Mouse (Mus musculus): ENCODE results near the gene Hbq1a.

- TF ChIP-seq CTCF (conservative IDR thresholded peaks at IDR 0.05 in 1 of 2, IDR thresholded peaks at IDR 0.05 in 1 of 2; ENCODE audit: low read depth in 2 of 2, low read length in 2 of 2): no peak
- TF ChIP-seq TCF12 (IDR thresholded peaks at IDR 0.05; ENCODE audit: low read depth, low read length): no peak
- TF ChIP-seq MAX (IDR thresholded peaks at IDR 0.05; ENCODE audit: low read length): no peak
- TF ChIP-seq MYC (IDR thresholded peaks at IDR 0.05; ENCODE audit: low read depth, low read length): no peak
- no peak for TF ChIP-seq ZMIZ1 (IDR thresholded peaks at IDR 0.05; ENCODE audit: low read depth, low read length)
- no peak for TF ChIP-seq POLR2A (IDR thresholded peaks at IDR 0.05; ENCODE audit: low read depth, low read length)
- TF ChIP-seq JUND (conservative IDR thresholded peaks at IDR 0.05; ENCODE audit: low read depth, low read length): no peak
- no peak for TF ChIP-seq E2F4 (IDR thresholded peaks at IDR 0.05; ENCODE audit: insufficient replicate concordance, low read depth, low read length)
- TF ChIP-seq MXI1 (IDR thresholded peaks at IDR 0.05; ENCODE audit: low read depth, low read length): no peak
- no peak for TF ChIP-seq ZC3H11A (IDR thresholded peaks at IDR 0.05; ENCODE audit: low read depth, low read length)
- TF ChIP-seq GABPA (IDR thresholded peaks at IDR 0.05; ENCODE audit: insufficient replicate concordance, low read depth, low read length): no peak
- TF ChIP-seq USF1 (IDR thresholded peaks at IDR 0.05; ENCODE audit: low read depth, low read length): no peak
- TF ChIP-seq RCOR1 (conservative IDR thresholded peaks at IDR 0.05; ENCODE audit: low read depth, low read length): no peak
These were observed 33.7 kb upstream of the Hbq1a start for GRCm38 (mm10) chr11:32266194-32266593.

Data from CH12.LX (cell line).